Mouse (Mus musculus): ENCODE data around the gene Epor. TPM values are rescaled to one million over a fixed set of nuclear protein-coding genes. Genes with fewer than 3 reads are reported as not detected.

Gene Epor
- total RNA-seq, 2 experiments from 2014 or later = 7.7 to 10.2 TPM

DNA sequence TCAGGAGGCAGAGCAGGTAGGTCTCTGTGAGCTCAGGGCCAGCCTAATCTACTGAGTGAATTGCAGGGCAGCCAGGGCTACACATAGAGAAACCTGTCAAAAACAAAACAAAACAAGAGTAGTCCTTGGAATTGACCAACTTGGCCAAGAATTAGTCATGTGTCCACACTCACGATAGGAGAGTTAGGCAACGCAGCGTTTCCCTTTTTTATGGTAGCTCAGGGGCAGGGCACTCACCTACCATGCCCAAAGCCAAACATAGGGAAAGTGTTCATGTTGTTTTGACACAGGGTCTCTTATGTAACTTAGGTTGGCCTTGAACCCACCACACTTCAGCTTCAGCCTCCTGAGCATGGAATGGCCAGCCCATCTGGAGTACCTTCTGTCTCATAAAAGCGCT lies 6.0 kb upstream of the Epor start:
- no peak for DNase-seq (ENCODE audit: low spot score in 2 of 2)

DNA sequence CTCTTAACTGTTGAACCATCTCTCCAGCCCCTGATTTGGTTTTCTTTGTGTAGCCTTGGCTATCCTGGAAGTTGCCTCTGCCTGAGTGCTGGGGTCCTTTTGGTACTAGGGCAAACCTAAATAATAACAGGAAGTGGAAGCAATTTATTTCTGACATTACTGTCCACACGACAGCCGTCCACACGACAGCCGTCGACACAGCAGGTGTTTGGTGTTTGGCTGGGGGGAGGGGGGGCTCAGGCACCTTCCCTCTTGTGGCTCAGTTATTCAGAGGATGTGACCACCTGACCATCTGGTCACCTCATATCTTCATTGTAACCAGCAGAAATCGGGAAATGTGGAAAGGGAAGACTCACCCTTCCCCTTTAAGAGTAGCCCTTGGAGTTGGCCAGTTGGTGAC lies 5.6 kb upstream of the Epor start:
- no peak for DNase-seq (ENCODE audit: low spot score in 2 of 2)

DNA sequence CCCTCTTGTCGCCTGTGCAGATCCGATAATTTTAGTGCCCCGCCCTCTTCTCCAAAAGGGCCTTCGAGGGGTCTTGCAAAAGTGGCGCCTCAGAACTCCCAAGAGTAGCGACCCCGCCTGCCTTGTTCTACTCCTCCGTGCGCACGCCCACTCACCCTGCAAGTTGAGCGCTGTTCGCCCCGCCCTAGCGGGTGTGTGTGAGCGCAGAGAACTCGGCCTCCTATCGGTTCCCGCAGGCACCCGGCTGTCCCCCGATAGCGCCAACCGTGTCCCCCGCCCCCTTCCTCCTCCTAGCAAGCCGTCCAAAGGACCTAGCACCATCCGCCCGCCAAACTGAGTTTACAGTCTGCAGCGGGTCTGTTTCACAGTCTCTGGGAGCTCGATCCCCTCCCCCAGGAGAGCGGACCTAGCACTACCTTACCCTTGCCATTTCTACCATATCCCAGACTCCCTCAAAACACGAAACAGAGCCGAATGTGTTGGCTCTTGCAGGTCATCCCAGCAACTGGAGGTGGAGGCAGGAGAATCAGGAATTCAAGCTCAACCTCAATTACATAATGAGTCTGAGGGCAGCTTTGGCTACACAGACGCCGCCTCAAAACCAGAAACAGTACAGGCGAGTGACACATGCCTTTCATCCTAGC lies 768 bp downstream of the Epor start:
- DNase-seq (ENCODE audit: low spot score in 2 of 2) = peak; percentile 35 to 49

DNA sequence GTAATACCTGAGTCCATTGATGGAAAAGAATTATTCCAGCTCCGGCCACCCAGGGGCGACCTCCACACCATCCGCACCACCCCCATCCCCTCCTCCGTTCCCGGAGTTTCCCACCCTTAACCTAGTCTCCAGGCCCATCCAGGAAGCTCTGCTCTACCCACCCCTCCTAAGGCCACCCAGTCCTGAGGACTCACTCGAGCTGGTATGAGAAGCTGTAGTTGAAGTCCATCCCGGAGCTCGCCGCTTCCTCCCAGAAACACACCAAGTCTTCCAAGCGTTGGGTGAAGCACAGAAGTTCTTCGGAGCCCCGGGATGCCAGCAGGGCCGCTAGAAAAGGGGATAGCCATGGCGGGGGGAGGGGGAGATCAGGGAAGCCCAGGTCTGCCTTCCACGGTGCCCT lies 1.3 kb downstream of the Epor start:
- DNase-seq (ENCODE audit: low spot score in 2 of 2) = no peak

DNA sequence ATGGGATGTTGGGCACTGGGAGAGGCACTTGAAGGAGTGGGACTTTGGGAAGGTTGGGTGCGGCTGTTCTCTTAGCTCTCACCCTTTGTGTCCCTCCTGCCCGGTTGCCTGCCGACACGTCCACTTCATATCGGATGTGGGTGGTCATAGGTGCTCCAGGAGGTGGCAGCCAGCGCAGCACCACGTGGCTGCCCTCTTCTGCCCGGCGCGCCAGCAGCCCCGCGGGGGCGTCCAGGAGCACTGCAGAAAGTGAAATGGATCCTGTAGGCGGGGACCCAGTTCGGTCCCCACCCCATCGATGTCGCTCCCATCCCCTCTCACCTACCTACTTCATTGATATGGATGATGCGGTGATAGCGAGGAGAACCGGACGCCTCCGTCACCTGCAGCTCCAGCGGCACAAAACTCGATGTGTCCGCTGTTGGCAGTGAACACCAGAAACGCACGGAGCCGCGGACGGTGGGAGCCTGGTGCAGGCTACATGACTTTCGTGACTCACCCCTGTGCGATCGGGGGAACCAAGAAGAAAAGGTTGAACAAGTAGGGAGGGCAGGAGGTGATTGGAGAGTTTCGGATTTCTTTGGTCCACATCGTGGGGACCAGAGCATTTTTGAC lies 1.8 kb downstream of the Epor start:
- DNase-seq (ENCODE audit: low spot score in 2 of 2) = no peak

DNA sequence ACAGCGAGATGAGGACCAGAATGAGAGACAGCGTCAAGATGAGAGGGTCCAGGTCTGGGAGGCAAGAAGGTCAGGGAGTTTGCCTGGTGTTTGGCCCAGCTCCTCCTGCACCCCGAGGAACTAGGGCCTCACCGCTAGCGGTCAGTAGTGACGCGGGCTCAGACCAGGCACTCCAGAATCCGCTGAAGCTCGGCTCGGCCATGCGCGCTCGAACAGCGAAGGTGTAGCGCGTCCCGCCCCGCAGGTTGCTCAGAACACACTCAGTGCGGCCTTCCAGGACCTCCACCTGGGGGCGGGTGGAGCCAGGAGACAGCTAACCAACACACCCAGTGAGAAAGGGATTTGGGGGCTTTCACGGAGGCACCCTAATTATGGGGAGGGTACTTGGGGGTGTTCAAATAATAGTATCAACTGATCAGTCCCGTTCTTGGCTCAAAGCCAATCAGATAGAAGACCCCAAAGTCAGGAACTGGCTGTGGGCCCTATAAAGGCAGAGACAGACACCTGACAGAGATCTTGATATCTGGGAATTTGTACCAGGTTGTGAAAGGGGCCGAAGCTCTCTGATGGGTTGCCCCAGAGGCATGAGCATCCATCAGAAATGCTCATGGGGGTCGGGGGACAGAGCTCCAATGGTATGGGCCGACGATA lies 2.6 kb downstream of the Epor start:
- DNase-seq (ENCODE audit: low spot score in 2 of 2) = no peak

DNA sequence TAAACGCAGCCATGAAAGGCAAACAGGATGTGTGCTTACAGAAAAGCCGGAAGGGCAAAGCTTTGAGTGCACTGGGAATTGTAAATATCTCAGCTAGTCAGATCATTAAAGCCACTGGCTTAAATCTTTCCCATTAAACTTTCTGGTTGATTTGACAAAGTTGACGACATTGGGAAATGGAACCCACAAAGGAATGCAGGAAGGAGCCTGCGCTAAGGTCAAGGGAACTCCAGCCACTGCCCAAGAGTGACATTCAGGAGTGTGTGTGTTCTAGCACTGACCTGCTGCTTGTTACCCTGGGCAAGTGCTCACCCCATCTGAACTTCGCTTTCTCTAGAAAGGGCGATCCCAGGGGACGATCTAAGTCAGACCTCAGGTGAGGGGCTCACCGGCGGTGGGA lies 3.2 kb downstream of the Epor start:
- no peak for DNase-seq (ENCODE audit: low spot score in 2 of 2)

DNA sequence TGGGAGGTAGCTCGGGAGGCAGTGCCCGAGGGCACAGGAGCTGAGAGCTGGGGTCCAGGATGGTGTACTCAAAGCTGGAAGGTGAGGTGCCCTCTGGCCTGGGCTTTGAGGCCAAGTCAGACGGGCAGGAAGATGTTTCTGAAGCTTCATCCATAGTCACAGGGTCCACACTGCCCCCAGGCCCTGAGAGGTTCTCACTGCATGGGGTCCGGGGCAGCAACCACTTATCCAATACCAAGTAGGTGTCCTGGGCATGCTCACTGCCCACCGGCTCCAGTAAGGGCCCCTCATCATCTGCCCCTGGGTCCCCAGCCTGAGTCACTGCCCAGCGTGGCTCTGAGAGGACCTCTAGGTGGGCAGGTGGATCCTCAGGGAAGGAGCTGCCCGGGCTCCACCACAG lies 4.1 kb downstream of the Epor start:
- DNase-seq (ENCODE audit: low spot score in 2 of 2) = no peak

DNA sequence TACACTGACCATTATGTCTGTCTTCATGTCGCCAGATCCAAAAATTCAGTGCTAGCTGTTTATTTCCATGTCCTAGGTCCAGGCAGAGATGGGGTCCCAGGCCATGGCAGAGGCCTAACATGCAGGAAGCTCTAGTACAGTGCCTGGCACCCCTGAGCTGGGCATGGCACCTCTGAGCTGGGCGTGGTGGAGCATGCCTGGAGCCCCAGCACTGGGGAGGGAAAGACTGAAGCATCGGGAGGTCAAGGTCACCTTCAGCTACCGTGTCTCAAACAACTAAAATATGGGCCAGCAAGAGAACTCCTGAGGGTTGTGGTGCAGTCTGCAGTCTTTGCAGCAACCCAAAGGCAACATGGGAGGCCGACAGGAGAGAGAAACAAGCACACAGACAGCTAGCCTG lies 4.9 kb downstream of the Epor start:
- DNase-seq (ENCODE audit: low spot score in 2 of 2) = no peak

DNA sequence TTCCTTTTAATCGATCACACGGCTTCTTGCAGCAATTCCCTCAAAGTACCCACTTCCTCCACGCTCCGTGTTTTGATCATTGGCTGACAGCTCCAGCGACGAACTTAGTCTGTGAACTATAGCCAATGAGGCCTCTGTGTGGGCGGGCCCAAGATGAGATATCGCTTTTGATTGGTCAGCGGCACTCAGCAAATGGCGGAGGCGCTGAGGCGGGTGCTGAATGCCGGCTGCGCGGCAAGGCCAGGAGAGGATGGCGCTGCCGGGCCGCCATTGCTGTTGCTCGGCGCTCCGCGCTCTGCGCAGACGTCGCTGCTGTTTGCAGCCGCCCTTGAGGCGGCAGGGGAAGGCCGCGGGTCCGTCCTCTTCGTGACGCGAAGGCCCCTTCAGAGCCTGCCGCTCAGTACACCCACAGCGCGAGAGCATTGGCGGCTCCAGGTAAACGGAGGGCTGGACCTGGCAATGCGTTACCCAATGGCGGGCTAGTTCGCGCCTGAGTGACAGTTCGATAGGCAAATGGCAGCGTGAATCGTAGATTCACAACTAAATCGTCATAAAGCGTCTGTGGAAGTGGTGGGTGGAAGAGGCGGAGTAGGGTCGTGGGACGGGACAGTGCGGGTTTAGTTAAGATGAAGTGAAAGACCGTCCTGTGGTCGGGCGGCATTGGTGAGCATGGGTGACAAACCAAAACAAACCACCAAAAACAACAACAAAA lies 7.6 kb downstream of the Epor start, which contains the start of gene Swsap1:
Gene Swsap1 (plus strand): TSS at position 186 of the 712 bp plus-strand sequence.
- peak; percentile 86 to 96 for DNase-seq (ENCODE audit: low spot score in 2 of 2)

DNA sequence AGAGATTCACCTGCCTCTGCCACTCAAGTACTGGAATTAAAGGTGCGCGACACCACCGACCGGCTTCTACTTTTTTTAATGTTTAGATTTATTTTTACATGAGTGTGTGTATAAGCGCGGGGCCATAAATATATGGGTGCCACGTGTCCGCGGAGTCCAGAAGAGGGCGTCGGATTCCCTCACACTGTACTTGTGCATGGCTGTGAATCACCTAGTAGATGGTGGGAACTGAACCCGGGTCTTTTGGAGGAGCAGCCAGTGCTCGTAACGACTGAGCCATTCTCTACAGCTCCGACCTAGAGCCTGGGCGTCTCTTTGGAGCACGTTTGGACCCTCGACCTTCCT lies 8.1 kb downstream of the Epor start:
- DNase-seq (ENCODE audit: low spot score in 2 of 2) = no peak

DNA sequence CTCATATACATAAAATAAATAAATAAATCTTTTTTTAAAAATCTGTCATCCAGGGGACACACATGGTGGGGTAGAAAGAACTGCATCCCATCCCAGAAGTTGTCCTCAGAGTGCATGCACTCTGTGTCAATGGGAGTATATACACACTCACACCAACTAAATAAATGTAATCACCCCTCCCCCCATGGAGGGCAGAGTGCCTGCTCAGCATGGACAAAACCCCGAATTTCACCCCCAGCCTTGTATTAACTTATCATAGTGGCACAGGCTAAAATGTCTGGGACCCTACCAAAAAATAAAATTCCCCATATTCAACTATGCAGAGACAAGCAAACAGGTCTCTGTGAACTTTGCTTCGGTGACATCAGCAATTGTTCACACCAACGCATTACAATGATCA lies 8.7 kb downstream of the Epor start:
- no peak for DNase-seq (ENCODE audit: low spot score in 2 of 2)

DNA sequence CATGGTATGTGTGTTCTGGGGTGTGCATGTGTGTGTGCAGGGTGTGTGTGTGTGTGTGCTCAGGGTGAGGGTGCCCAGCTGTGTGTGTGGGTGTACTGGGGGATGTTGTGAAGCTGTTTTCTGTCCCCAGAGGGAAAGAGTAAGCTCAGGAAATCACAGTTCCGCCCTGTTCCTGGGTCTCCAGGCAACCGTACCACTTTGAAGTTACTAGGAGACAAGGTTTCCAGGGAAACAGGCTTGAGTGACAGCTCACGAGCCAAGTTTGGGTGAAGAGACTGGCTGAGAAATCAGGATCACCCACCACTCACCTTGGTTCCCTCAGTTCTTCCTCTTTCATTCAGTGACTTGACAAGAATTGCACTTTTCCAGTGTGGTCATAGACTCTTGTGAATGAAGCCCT lies 9.7 kb downstream of the Epor start:
- no peak for DNase-seq (ENCODE audit: low spot score in 2 of 2)

DNA sequence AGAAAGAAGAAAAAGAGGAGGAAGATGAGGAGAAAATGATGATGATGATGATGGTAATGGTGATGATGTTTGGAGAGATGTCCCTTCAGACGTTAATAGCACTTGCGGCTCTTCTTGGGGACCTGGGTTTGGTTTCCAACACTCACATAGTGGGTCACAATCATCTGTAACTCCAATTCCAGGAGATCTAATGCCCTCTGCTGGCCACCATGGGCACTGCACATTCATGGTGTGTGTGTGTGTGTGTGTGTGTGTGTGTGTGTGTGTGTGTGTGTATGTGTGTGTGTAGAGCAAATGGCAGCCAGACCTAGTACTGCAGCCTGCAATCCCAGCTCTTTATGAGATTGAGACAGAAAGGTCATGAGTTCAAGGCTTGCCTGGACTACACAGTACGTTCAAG lies 11.3 kb downstream of the Epor start:
- no peak for DNase-seq (ENCODE audit: low spot score in 2 of 2)

DNA sequence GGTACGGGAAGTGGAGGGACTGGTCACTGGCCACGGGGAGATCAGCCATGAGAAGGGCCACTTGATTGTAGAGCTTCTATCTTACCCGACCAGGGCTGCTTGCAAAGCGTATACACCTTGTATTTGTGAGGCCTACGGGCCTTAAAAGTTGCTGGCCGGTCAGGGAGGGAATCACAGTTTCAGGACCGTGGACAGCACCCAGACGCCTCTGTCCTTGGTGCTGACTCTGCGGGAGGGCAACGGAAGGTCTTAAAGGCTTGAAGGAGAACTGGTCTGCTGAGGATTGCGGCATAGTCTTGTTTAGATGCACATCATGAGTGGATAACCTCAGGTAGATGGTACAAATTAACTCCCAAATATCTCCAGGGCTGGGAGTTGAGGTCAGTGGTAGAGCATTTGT lies 13.0 kb downstream of the Epor start:
- DNase-seq (ENCODE audit: low spot score in 2 of 2) = peak; percentile 53 to 61

DNA sequence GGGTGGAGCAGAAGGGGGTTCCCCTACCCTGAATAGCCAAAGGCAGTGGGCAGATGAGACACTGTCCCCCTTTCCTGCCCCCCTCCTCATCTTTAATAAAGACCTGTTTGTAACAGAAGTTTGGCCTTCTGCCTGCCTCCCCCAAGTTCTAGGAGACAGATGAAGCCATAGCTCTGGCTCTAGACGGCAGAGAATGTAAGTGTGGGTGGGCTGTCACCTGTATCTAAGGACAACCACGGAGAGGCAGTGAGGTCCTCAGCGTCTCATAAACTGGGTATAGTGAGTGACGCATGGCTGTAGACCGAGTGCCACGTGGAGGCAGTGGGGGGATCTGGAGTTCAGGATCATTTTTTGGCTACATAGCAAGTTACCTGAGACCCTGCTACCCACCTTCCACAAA lies 14.5 kb downstream of the Epor start:
- no peak for DNase-seq (ENCODE audit: low spot score in 2 of 2)

DNA sequence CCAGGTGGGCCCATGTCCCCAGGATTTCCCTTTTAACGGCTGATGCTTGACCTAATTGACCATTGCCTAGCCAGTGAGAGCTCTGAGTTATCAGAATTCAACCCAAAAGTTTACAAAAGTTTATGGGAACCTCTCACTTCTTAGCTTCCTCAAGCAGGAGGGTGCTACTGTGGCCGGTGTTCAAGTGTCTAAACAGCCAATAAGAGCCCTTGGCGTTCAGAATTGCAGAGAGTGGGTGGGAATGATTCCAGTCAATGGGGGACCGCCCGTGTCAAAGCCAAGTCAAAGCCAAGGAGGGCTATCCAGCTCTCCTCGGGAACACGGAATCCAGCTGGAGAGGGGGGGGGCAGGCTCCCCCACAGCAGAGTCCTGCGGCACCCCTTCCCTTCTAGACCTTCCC lies 15.2 kb downstream of the Epor start:
- no peak for DNase-seq (ENCODE audit: low spot score in 2 of 2)

DNA sequence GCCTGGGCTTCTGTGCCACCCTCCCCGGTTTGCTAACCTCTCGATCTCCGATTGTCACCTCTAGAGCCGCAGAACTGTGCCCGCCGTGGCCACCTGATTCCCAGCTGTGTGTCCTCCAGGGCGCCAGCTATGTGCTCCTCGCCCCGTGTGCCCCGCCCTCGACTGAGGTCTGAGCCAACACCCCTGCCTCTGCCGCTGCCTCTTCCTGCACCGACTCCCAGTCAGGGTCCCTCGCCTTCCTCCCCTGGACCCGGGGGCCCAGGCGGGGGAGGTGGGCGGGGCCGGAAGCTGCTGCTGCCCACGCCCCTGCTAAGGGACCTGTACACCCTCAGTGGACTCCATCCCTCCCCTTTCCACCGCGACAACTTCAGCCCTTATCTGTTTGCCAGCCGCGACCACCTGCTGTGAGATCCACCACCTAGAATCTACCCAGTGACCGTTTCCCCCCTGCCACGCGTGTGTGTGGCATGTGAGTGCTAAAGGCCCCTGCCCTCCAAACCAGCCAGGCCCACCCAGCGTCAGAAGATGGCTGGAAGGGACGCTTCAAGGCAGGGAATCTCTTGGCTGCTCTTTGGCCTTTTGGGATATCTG lies 15.7 kb downstream of the Epor start:
- DNase-seq (ENCODE audit: low spot score in 2 of 2) = no peak

DNA sequence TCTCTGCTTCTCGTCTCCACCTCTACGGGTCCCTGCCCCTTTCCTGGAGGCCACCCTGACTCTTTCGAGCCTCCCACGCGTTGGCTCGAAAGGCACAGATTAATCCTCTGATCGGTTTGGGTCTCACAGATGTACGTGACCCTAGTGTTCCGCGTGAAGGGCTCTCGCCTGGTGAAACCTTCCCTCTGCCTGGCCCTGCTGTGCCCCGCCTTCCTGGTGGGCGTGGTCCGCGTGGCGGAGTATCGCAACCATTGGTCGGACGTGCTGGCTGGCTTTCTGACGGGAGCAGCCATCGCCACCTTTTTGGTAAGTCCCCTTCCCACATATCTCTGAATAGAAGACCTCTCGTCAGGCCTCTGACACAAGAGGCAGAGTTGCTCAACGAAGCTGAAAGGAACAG lies 19.0 kb downstream of the Epor start:
- no peak for DNase-seq (ENCODE audit: low spot score in 2 of 2)

DNA sequence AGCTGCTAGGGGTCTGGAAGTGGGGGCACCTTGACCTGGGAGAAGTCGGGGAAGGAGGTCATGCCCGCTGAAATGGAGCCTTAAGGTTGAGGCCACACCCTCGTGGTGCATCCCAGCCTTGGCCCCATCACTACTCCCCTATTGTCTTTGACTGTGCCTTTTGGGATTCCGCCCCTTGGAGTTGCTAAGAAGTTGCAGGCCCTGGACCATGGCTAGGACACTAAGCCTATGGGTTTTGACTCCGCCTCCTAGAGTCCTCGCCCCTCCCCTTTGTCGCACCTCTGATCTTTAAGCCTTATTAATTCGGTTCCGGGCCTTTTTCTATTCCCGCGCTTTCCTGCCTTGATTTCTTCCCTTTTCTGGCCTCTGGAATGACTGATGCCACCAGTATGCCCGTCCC lies 19.7 kb downstream of the Epor start:
- no peak for DNase-seq (ENCODE audit: low spot score in 2 of 2)

DNA sequence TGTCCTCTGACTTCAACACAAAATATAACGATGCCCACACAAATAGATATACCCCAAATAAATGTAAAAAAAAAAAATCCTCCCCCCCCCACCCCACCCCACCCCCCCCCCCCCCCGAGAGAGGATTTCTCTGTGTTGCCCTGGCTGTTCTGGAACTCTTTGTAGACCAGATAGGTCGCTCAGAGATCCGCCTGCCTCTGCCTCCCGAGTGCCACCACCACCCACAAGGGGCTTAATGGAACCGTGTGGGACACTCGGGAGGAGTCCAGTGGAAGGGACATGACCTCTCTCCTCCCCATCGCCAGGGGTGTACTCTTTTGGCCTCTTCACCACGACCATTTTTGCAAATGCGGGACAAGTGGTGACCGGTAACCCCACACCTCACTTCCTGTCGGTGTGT lies 20.3 kb downstream of the Epor start:
- no peak for DNase-seq (ENCODE audit: low spot score in 2 of 2)

Measured in adrenal gland, postnatal 4 days (tissue).